Mouse (Mus musculus) hindbrain, embryonic 16.5 days (tissue): ENCODE results near the gene Ap1s3. TPM values are rescaled to one million over a fixed set of nuclear protein-coding genes. Genes with fewer than 3 reads are reported as not detected.

ENCODE experiments used
- ATAC-seq: fragments of 200-750 bp; cut with Nextera tagmentation; 2 replicates; pipeline ENCODE4 v1.8.0; 2017; ENCODE audit warnings: moderate TSS enrichment, moderate library complexity
- H3K27ac ChIP-seq: fragments of 300-500 bp; sonication (generic); 2 replicates; pipeline ENCODE4 v1.5.1; 2014; ENCODE audit warnings: low read depth, mild to moderate bottlenecking, control low read depth, low read length, moderate library complexity
- H3K27me3 ChIP-seq: fragments of 300-500 bp; sonication (generic); replicated peaks from 2 replicates; pipeline ENCODE4 v1.6.1; 2014; ENCODE audit warnings: low read length; ENCODE audit not compliant: control insufficient read depth, insufficient read depth
- H3K36me3 ChIP-seq: fragments of 300-500 bp; sonication (generic); 2 replicates; pipeline ENCODE4 v1.6.1; 2014; ENCODE audit warnings: mild to moderate bottlenecking, low read length, moderate library complexity, mixed read lengths; ENCODE audit not compliant: control insufficient read depth, insufficient read depth
- H3K4me1 ChIP-seq: fragments of 300-500 bp; sonication (generic); 2 replicates; pipeline ENCODE4 v1.6.1; 2014; ENCODE audit warnings: low read depth, low read length; ENCODE audit not compliant: control insufficient read depth, insufficient read depth
- H3K4me2 ChIP-seq: fragments of 300-500 bp; sonication (generic); 2 replicates; pipeline ENCODE4 v1.6.1; 2014; ENCODE audit warnings: mild to moderate bottlenecking, low read length, control low read depth, moderate library complexity
- H3K4me3 ChIP-seq: fragments of 300-500 bp; sonication (generic); 2 replicates; pipeline ENCODE4 v1.5.1; 2014; ENCODE audit warnings: mild to moderate bottlenecking, low read length, control low read depth, moderate library complexity
- H3K9ac ChIP-seq: fragments of 300-500 bp; sonication (generic); 2 replicates; pipeline ENCODE4 v1.6.1; 2014; ENCODE audit warnings: low read depth, mild to moderate bottlenecking, control low read depth, low read length, moderate library complexity
- H3K9me3 ChIP-seq: fragments of 300-500 bp; sonication (generic); 2 replicates; pipeline ENCODE4 v1.6.1; 2014; ENCODE audit warnings: mild to moderate bottlenecking, low read length, moderate library complexity; ENCODE audit not compliant: control insufficient read depth
- WGBS: fragments of 180-500 bp; shearing (Covaris S2); extraction: QIAGEN DNeasy Blood & Tissue Kit; methylation state at CpG from one replicate; pipeline ENCODE4 v1.1.7; 2014; 5-methylcytosine and 5-hydroxymethylcytosine counted together
- polyA plus RNA-seq: library from polyadenylated mRNA; unstranded; fragments of >200 nt; fragmentation: Nextera tagmentation; extraction: Ambion mirVana; gene quantifications from 2 replicates; pipeline ENCODE4 v1.2.1, GENCODE M21; 2015

Gene Ap1s3
- polyA plus RNA-seq, 1 experiment from 2014 or later: 0.16 TPM

GRCm38 (mm10) chr1:79591091-79591490, 80.7 kb downstream of the Ap1s3 start:
- H3K9ac ChIP-seq: no peak overlapping the region
- H3K4me1 ChIP-seq: no peaks in the 10 kb centered on the region
- 92% methylated on average over 1 of the region's 1 CpGs for WGBS
- no peak overlapping the region for H3K4me3 ChIP-seq
- H3K27me3 ChIP-seq: no peaks in the 10 kb centered on the region
- no peak overlapping the region for H3K4me2 ChIP-seq
- no peaks in the 10 kb centered on the region for H3K9me3 ChIP-seq
- ATAC-seq: no peak
- H3K27ac ChIP-seq: no peak overlapping the region
- H3K36me3 ChIP-seq: no peaks in the 10 kb centered on the region

DNA sequence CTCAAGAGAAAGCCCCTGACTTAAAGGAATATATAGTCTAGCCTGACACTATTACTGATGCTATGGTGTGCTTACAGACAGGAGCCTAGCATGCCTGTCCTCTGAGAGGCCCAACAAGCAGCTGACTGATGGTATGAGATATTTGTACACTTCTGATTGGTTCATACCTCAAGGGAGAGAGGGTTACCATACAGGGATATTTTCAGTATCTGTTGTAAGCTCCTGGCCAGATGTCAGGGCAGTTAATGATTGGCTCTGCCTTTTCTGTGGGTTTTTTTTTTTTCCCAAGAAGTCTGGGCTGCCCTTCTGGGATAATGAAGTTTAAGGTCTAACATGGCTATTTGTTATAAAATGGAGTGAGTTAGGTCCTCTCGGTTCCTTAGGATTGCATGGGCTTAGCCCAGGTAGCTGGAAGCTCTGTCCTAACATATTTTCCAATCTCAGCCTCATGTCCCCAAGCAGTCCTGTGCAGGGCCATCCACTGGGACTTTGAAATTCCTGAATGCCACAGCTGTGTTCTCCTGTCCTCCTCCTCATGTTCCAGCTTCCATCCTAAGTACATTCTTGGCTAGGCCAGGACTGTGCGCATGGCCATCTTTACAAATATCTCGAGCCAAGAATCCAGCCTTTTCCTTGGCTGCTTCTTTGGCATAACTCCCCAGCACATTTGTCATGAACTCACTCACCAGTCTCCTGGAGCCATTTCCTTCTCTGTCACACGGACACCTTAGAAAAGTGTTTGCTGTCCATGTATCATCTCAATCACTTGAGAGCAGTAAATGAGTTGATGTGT, 81.6 kb downstream of the Ap1s3 start:
- no peaks in the 10 kb centered on the region for H3K9me3 ChIP-seq
- H3K27ac ChIP-seq: no peak overlapping the region
- H3K4me2 ChIP-seq: no peak overlapping the region
- no peaks in the 10 kb centered on the region for H3K27me3 ChIP-seq
- no peaks in the 10 kb centered on the region for H3K4me1 ChIP-seq
- ATAC-seq: no peak
- WGBS: 81% methylated on average over 4 of the region's 4 CpGs
- no peak overlapping the region for H3K9ac ChIP-seq
- no peak overlapping the region for H3K4me3 ChIP-seq
- H3K36me3 ChIP-seq: no peaks in the 10 kb centered on the region

DNA sequence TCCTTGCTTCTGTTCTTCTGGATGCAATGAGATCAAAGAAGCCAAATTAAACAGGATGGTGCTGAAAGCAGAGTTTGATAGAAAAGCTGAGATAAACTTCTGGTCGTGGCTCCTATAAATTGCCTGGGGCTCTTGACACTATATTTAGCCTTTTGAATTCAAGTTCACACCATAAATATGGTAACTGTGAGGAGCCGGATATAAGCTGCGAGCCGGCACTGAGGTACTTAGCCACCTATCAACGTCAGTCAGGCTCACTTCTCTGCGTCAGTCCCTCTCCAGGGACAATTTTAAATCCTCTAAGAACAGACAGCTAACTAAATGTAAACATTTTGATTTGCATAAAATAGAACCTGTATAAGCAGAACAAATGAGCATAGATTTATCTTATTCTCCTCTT, 82.3 kb downstream of the Ap1s3 start:
- no peak for ATAC-seq
- 67% methylated on average over 6 of the region's 6 CpGs for WGBS
- Histone ChIP-seq H3K9me3 (no peaks in the 10 kb centered on the region), H3K9ac (no peak overlapping the region), H3K4me3 (no peak overlapping the region), H3K4me1 (no peaks in the 10 kb centered on the region), H3K27me3 (no peaks in the 10 kb centered on the region), H3K4me2 (no peak overlapping the region), H3K27ac (no peak overlapping the region), H3K36me3 (no peaks in the 10 kb centered on the region)

DNA sequence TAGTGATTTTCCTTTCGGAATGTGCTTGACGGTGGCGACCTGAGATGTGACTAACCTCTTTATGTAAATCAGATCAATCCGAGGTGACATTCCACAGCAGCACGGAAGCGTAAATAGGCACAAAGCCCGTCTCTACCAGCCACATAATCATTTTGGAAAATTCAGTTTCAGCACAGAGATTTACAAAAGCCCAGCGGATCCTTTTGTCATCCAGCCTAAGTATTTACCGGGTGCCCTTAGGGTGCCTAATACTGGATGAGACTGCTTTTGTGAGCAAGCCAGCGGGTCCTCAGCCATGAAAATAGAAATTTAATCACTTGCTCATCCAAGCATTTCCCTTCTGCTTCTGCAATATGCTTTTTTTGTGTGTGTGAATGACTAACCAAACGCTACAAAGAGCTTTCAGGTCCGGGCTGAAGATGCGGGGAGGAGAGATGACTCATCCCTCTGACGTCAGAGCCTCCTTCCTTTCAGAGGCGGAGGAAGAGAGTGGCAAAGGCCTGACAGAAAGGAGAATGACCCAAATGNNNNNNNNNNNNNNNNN, 90.6 kb downstream of the Ap1s3 start:
- Histone ChIP-seq H3K4me2 (peak overlapping the region; percentile 66), H3K9ac (peak overlapping the region; percentile 64), H3K27me3 (no peaks in the 10 kb centered on the region), H3K27ac (peak overlapping the region; percentile 85), H3K36me3 (no peaks in the 10 kb centered on the region), H3K4me3 (peak overlapping the region; percentile 41), H3K4me1 (peaks cover 6% of the 10 kb centered on the region), H3K9me3 (no peaks in the 10 kb centered on the region)
- ATAC-seq: peak; percentile 93
- 1% methylated on average over 15 of the region's 15 CpGs for WGBS

DNA sequence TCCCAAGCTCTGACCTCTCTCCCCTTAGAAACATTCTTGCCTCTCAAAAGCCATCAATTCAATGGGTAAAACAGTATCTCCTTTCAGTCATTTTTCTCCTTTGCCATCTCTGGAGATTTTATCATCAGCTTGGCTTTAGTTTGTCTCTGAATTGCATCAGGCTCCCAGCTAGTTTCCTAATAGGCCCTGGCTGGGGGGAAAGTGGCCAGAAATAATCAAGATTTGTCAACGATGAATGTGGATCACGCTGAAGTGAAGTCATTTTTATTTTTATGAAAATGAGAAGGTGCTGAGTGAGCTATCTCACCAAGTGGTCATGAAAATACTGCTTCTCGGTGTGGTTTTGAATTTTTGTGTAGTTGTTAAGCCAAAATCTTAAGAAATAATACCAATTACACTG, 94.4 kb downstream of the Ap1s3 start:
- Histone ChIP-seq H3K9ac (no peak overlapping the region), H3K27ac (no peak overlapping the region), H3K4me1 (peaks cover 6% of the 10 kb centered on the region), H3K9me3 (no peaks in the 10 kb centered on the region), H3K4me2 (no peak overlapping the region), H3K4me3 (no peak overlapping the region), H3K27me3 (no peaks in the 10 kb centered on the region), H3K36me3 (no peaks in the 10 kb centered on the region)
- no peak for ATAC-seq
- WGBS: 76% methylated on average over 3 of the region's 3 CpGs

GRCm38 (mm10) chr1:79571912-79572311, 99.9 kb downstream of the Ap1s3 start:
- Histone ChIP-seq H3K27ac (no peak overlapping the region), H3K4me2 (no peak overlapping the region), H3K4me3 (no peak overlapping the region), H3K9ac (no peak overlapping the region), H3K36me3 (no peaks in the 10 kb centered on the region), H3K9me3 (no peaks in the 10 kb centered on the region), H3K27me3 (no peaks in the 10 kb centered on the region), H3K4me1 (no peaks in the 10 kb centered on the region)
- WGBS: 72% methylated on average over 4 of the region's 4 CpGs
- ATAC-seq: no peak

- no peak for ATAC-seq
- Histone ChIP-seq H3K27me3 (no peaks in the 10 kb centered on the region), H3K9ac (no peak overlapping the region), H3K4me2 (no peak overlapping the region), H3K27ac (no peak overlapping the region), H3K9me3 (no peaks in the 10 kb centered on the region), H3K4me1 (no peaks in the 10 kb centered on the region), H3K4me3 (no peak overlapping the region), H3K36me3 (no peaks in the 10 kb centered on the region)
- WGBS: 74% methylated on average over 6 of the region's 6 CpGs
Measured at GRCm38 (mm10) chr1:79571126-79571525, 100.6 kb downstream of the Ap1s3 start.

GRCm38 (mm10) chr1:79561186-79561585, 110.6 kb downstream of the Ap1s3 start:
- no peak for ATAC-seq
- WGBS: 90% methylated on average over 5 of the region's 5 CpGs
- Histone ChIP-seq H3K4me1 (no peaks in the 10 kb centered on the region), H3K4me2 (no peak overlapping the region), H3K27me3 (no peaks in the 10 kb centered on the region), H3K9me3 (no peaks in the 10 kb centered on the region), H3K4me3 (no peak overlapping the region), H3K9ac (no peak overlapping the region), H3K27ac (no peak overlapping the region), H3K36me3 (no peaks in the 10 kb centered on the region)
